Mouse (Mus musculus) cerebellum, postnatal 14 days (tissue): Measurements from ENCODE around the gene Anapc1.

Source experiments
- DNase-seq, 2 experiments: peaks; one replicate each; pipeline ENCODE4 v3.0.0; 2021; ENCODE audit warnings: mixed read lengths in 2 of 2

Gene Anapc1

GRCm38 (mm10) chr2:128686921-128687557 lies at the start of gene Anapc1:
Gene Anapc1 (minus strand): TSS chr2:128687391.
- peak; percentile 90 for DNase-seq

DNA sequence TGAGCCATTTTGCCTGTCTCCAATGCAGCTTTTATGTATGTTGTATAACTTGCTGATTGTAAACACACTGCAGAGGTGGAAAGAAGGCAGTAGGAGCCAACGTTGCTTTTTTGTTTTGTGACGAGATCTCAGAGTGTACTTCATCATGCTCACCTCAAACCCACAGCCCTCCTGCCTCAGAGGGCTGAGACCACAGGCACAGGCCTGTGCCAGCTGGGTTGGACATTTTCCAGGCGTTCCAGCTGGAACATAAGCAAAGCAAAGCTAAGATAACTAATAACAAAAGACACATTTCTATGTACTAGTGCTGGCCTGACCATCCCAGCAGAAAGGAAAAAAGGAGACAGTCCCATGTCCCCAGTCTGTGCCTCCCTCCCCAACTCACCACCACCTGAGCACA lies 47.9 kb upstream of the Anapc1 start:
- peak in 1 of 2 experiments; percentile 26 for DNase-seq

GRCm38 (mm10) chr2:128731951-128732350 lies 44.8 kb upstream of the Anapc1 start:
- DNase-seq = no peak

DNA sequence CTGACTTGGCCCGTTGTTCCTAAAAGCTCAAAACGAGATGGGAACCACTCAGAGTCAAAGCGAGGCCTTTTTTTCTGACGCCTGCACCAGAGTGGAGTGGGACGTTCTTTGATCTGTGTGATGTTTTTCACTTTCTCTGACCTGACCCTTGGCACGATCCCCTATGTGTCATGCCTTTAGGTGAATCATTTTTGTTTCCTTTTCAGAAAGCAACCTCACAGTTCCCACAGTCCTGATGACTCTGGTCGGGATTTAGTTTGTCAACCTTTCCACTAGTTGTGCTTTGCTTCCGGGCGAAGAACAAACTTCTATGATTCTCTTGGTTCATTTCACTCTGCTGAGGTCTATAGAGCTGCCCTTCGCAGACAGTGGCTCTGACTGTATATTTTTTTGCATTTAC lies 44.3 kb upstream of the Anapc1 start:
- DNase-seq = no peak

GRCm38 (mm10) chr2:128729141-128729540 lies 42.0 kb upstream of the Anapc1 start:
- DNase-seq = no peak

DNA sequence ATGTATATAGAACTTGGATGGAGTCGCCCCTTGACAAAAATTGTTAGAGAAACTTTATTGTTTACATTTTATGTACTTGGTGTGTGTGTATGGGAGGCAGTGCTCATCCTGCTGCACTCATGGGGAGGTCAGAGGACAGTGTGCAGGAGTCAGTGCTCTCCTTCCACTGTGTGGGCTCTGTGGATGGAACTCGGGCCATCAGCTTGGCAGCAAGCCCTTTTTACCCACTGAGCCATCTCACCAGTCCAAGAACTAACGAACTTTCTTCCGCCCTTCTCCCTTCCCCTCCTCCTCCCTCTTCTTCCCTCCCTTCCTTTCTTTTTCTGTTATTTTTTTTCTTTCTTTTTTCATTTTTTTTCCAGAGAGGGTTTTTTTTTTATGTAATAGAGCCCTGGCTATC lies 40.9 kb upstream of the Anapc1 start:
- DNase-seq = no peak

DNA sequence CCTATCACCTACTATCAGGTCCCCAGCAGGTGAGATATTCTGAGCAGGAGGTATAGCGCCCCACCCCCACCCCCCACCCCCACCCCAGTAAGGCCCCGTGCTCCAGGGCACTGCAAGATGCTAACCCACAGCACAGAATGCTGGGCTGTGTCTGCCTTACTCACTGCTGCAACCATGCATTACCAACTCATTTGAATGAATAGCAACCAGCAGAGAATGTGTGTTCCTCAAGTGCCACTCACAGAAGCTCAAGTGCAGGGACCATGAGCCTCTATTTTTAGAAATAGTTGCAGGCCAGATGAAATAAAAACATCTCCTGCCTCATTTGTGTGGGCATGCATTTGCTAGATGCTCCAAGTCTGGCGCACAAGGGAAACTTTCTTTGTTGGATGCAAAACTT lies 40.4 kb upstream of the Anapc1 start:
- DNase-seq = no peak

DNA sequence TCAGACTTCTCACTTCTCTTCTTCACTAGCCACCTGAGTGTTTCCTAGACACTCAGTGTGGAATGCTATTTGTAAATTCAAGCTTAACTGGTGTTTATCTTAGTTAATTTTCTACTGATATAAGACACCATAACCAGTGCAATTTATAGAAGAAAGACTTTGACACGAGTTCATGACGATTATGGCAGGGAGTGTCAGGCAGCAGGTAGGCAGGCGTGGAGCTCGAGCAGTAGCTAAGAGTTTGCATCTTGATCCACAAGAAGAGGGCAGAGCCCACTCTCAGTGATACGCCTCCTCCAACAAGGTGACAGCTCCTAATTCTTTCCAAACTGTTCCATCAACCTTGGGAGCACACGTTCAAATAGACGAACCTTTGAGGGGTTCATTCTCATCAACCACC lies 39.4 kb upstream of the Anapc1 start:
- DNase-seq = no peak

DNA sequence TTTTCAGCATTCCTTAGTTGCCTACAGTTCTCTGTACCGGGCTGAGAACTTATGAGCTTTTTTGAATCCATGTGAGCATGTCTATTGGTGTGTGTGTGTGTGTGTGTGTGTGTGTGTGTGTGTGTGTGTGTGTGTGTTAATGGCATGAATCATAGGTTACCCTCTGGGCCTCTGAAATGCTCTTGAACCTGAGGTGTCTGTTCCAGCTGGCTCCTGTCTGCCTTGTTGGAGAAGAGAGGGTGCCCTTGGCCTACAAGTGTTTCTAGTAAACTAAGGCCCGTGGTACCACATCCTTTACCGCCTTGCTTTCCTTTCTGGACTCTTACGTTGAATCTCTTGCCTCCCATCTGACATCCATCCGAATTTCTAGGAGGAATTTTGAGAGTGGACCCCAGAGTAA lies 38.9 kb upstream of the Anapc1 start:
- DNase-seq = no peak

DNA sequence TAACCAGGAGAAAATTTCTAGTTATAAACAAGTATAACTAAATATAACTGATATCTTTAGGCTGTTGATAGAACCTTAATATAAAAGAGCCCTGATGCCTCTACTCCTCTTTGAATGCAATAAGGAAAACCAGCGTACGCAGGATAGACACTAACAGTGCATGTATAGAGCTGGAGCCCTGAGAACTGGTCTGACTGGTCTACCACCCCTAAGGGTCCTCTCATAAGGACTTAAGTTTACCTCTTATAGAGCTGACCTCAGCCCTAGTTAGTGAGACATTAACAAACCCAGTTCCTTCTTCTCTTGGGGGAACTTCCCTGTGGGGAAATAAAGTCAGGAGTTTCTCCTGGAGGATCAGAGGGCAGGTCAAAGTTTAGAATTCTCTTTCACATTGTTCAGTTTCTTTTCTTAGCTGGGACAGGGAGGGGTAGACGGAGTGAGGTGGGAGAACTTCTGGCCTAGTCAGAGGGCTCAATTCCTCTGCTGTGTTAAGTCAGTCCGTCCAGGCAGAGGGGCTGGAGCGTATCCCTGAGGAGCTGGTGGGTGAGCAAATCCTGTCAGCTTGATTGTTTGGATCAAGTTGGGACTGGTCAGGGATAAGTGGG lies 35.0 kb upstream of the Anapc1 start:
- no peak for DNase-seq

- no peak for DNase-seq
These were observed 32.2 kb upstream of the Anapc1 start for GRCm38 (mm10) chr2:128719380-128719779.

DNA sequence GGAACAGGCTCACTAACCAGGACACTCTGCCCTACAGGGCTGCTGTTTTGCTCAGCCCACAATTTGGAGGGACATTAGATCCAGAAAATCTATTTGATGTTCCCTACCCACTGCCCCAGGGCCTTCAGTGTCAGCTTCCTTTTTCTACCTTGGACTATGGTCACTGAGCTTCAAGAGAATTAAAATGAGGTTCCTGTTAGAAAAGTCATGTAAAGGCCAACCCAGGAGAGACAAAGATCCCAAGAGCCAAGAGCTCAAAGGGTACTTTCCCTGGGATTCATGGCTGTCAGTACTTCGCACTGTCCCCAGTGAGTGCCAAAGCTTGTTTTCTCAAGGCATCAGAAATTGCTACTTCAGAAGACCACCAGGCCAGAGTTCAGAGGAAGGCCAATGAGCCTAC lies 28.8 kb upstream of the Anapc1 start:
- no peak for DNase-seq

DNA sequence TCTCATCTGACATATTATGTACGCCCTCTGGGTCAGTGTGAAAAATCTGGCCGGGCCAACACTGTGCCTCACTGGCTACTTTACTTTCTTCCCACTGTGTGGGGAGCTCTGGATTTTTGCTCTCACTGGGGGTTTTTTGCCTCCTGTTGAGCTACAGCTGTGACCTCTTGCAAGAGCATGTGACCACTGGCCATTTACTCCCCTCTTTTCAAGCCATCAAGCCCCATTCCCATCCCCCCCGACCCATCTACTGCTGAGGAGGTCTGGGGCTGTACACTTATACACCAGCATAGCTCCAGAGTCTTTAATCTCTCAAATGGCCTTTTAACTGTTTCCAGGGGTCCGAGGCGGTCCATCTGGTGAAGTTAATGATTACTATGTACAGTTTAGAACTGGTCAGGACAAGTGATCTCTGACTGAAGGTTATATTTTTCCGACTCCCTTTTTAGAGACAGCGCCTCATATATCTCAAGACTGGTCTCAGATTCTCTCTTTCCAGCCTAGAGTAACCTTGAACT lies 27.6 kb upstream of the Anapc1 start:
- no peak for DNase-seq

- peak in 1 of 2 experiments; percentile 23 for DNase-seq
These were observed 26.4 kb upstream of the Anapc1 start for GRCm38 (mm10) chr2:128713548-128714003.

GRCm38 (mm10) chr2:128712940-128713339 lies 25.7 kb upstream of the Anapc1 start:
- DNase-seq = no peak

- no peak for DNase-seq
These were observed 23.4 kb upstream of the Anapc1 start for GRCm38 (mm10) chr2:128710609-128711008.

DNA sequence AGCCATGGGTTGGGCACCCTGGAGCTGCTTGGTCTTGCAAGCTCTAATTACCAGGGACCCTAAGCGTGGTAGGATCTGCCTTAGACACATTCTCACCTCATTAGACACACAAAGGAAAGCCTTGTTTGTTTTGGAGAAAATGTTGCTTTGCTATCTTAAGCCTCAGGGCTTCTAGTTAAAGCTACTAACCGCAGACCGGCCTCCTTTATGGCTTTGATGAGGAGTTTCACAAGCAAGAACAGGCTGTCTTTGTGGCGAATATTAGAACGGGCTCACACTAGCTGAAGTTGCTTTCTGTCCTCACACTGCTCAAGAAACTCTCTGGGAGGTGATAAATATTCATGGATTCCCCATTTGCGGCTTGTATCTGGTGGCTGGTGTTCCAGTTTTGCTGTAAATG lies 22.1 kb upstream of the Anapc1 start:
- DNase-seq = no peak

DNA sequence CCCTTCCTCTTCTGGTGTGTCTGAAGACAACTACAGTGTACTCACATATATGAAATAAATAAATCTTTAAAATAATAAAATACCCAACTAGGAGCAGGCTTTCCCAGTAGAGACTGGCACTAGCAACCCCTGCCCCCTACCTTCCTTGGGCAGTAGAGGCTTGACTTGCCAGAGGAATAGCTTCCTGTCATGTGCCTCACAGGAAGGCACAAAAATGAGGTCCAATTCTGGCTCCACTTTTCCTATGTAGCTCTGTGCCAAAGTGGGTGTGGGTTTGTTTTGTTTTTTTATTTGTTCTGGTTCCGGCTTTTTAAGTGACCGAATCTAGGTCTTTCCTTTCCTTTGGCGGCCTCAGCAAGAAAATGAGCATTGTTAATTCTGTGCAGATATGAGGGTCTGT lies 17.3 kb upstream of the Anapc1 start:
- no peak for DNase-seq

GRCm38 (mm10) chr2:128699201-128699885 lies 12.2 kb upstream of the Anapc1 start:
- DNase-seq = peak in 1 of 2 experiments; percentile 8

- DNase-seq = peak; percentile 48 to 64
These were observed 11.5 kb upstream of the Anapc1 start, which contains the start of gene Mertk for GRCm38 (mm10) chr2:128698693-128699181. Gene Mertk (plus strand): TSS chr2:128698956.

DNA sequence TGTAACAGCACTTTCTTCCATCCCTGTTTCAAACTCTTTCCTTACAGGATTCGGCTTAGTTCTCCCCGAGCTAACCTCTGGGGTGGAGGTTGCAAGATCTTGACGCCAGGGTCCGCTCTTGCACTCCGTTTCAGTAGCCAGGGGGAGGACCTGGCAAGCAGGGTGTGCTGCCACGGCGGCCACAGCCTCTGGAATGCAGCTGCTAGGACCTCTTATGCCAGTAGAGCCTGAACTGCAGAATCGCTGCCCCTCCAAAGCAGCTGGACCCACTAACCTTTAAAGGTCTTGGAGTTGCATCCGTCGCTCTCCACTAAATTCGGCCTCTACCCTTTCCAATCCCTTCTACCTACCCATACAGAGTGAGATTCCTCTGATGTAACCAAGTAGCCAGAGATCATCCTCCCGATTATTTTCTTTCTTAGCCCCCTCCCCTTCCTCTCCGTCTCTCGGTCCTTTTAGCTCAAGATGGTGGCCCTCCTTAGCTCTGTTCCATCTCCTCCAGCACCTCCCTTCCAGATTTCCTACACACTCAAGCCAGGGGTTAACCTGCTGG lies 11.0 kb upstream of the Anapc1 start:
- peak; percentile 77 to 82 for DNase-seq

DNA sequence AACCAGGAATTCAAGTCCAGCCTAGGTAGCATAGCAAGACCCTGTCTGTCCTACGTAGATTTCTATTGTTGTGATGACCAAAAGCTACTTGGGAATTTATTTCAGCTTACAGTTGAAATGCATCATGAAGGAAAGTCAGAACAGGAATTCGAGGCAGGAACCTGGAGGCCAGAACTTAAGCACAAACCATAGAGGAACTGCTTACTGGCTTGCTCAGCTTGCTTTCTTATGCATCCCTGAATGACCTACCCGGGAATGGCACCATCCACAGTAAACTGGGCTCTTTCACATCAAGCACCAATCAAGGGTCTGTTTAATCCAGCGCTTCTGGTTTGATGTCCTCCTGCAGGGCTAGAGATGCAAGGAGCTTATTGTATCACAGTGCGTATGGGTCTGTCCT lies 10.4 kb upstream of the Anapc1 start:
- DNase-seq = no peak

DNA sequence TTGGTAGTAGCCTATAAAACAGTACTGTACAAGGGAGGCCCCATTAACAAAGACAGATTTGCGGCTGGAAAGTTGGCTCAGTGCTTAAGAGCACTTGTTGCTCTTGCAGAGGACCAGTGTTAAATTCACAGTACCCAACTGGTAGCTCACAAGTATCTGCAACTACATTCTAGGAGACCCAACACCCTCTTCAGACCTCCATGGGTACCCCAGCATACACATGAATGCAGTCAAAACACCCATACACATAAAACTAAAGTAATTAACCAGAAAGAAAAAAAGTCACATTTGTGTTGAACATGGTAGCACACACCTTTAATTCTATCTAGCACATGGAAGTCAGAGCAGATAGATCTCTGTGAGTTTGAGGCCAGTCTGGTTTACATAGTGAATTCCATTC lies 9.9 kb upstream of the Anapc1 start:
- no peak for DNase-seq
